Mouse (Mus musculus) olfactory bulb, adult 2 months (tissue): ENCODE data around the gene Tarbp1.

Source experiments
- CTCF ChIP-seq: fragments of 200-500 bp; IDR thresholded peaks from 2 replicates; pipeline ENCODE4 v1.5.1; 2012; ENCODE audit warnings: low read depth, mild to moderate bottlenecking, low read length, moderate library complexity; ENCODE audit not compliant: insufficient read depth
- POLR2A ChIP-seq: fragments of 200-500 bp; IDR thresholded peaks from 2 replicates; pipeline ENCODE4 v1.6.1; 2012; ENCODE audit warnings: mild to moderate bottlenecking, low read depth, low read length, moderate library complexity; ENCODE audit not compliant: insufficient read depth

DNA sequence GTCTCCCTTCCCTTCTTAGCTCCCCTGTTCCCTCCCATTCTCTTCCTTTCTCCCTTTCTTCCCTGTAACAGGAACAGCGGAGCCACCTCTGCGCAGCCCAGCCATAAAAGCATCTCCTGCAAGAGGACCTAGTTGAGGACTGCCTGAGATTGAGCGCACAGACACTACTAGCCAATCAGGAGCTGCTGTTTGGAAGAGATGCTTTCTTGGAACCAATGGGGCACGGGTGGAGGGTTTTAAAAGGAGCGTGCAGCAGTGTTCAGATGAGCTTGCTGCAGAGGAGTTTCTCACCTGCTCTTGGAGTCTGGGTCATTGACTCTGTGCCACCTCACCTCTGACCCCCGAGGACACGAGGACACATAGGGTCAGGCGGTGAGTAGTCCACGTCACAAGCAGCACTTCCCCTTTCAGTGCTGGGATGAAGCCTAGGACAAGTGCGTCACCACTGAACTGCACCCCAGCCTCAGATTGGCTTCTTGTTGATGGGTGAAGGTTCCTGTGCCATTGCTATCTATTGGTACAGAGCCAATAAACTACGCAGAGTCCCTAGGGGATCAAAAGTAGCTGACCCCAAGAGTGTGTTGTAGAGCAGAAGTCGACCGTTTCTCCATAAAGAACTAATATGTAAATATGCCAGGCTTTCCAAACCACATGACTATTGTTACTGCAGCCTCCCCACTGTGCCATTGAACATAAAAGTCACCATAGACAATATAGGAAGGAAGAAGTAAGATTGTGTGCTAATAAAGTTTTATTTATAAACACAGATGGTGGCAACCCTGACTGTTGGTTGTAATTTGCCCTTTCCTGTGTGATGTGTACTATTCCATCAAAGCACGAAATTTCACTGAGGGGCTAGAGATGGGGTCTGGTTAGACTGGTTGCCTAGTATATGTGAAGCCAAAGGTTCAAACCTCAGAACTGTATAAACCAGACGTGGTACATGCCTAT, 19.6 kb upstream of the Tarbp1 start:
- TF ChIP-seq CTCF (no peak), POLR2A (no peak)
